Mouse (Mus musculus) gastrocnemius, adult 2 months (tissue): ENCODE results near the gene Ckap2l. TPM values are rescaled to one million over a fixed set of nuclear protein-coding genes. Genes with fewer than 3 reads are reported as not detected.

ENCODE experiments used
- DNase-seq: peaks from one replicate; pipeline ENCODE4 v3.0.0; 2022
- H3K27ac ChIP-seq: fragments of 200-600 bp; 2 replicates; pipeline ENCODE4 v1.8.1; 2022; ENCODE audit warnings: mild to moderate bottlenecking
- H3K4me3 ChIP-seq: fragments of 200-600 bp; 2 replicates; pipeline ENCODE4 v1.8.1; 2022; ENCODE audit warnings: mild to moderate bottlenecking, moderate library complexity
- CTCF ChIP-seq: fragments of 200-600 bp; IDR thresholded peaks from 2 replicates; pipeline ENCODE4 v1.8.1; 2022; ENCODE audit warnings: antibody characterized with exemption, mild to moderate bottlenecking, moderate library complexity
- intact Hi-C: fragments of 180-260 bp; cut with DNase I; formaldehyde crosslinking; loops from one replicate; pipeline ENCODE4 v1.15.1; 2025
- total RNA-seq, 2 experiments: library from RNA; stranded (reverse); gene quantifications; 2 replicates each; pipeline ENCODE4 v1.2.3; 2021

Ckap2l gene
- total RNA-seq, 2 experiments from 2014 or later, result 0.06 TPM; not detected in 1

DNA sequence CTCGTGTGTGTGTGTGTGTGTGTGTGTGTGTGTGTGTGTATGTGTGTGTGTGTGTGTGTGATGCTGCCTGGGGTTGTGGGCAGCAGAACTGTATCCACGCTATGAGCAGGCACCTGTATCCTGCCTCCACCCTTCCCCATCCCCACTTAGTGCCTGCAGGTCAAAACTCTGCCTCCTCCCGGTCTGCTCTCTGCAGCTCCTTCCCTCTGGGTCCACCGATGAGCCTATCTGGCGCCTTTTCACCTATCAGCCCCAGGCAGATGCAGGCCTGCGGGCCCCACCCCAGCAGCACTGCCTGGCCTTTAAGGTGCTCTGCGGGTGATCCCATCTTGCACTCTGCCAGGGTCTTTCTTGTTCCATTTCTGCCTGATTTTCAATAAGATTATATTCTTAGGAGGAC lies 69.3 kb downstream of the Ckap2l start:
- Histone ChIP-seq H3K4me3 (no peak overlapping the region), H3K27ac (no peak overlapping the region)
- TF ChIP-seq CTCF, result no peak
- intact Hi-C loops, result no loop called here
- DNase-seq, result no peak

DNA sequence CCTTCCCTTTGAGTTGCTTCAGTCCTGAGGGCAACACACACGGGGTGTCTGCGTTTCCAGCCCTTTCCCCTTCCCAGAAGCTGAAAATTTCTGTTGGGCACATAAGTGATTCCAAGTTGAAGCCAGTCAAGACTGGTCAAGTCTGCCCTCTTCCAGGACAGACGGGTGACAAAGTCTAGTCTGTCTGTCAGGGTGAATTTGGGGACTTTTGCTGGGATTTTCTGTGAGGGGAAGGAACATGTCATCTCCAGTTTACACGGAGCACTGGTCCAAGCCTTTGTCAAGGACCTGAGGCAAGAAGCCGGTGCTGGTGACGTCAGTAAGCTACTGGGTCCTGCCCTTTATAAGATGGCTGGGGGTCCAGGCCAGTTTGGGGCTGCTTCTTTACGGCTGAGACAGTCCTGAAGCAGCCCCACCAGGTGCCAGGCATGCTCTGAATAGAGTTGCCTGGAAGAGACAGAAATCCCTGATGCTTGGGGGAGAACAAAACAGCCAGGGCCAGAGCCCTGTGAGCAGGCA lies 69.9 kb downstream of the Ckap2l start:
- TF ChIP-seq CTCF, result no peak
- no peak for DNase-seq
- intact Hi-C loops, result no loop called here
- Histone ChIP-seq H3K4me3 (no peak overlapping the region), H3K27ac (no peak overlapping the region)

DNA sequence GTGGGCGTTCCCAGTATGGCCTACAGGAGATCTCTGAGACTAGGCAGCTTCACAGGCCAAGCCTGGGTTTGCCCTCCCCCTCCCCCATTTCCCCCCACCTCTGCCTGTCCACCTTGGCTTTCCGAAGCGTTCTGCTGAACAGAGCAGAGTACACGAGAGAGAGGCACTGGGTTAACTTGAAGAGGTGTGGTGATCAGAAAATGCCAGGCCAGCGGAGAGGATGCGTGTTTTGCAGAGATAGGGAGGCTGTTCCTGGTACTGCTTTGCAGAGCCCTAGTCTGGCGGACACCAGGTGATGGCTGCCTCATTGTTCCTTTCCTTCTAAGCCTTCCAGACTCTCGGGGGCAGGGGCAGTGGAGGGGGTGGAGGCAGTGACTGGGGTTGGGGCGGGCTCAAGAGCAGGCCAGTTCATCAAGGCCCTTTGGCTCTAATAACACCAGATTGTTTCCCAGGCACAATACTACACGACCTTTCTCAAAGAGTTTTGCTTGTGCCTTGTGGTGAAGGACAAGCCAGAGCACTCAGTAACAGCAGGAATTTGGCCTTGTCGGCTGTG lies 70.6 kb downstream of the Ckap2l start:
- intact Hi-C loops, result no loop called here
- Histone ChIP-seq H3K4me3 (no peak overlapping the region), H3K27ac (no peak overlapping the region)
- DNase-seq, result no peak
- TF ChIP-seq CTCF, result no peak

DNA sequence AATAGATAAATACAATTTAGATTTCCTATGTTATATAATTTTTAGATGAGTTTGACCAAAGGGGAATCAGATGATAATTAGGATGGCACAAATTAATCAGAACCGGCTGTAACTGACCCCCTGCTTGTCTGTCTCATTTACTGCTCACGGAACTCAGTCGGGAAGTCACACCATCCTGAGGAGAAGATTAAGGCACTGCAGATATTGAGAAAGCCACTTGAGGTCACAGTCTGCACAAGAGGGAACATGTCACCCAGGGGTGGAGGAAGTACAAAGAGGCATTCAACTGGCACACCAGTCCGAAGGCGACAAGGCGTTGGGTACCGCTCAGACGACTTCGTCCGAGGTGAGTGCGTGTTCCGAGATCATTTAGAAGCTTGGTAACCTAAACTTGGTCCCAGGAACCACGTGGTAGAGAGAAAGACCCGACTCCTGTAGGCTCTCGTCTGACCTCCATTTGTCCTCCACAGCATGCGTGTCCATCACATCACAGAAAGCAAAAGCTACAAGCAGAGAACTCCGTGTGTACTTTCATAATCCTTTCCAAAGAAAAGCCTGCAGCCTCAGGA lies 71.7 kb downstream of the Ckap2l start:
- intact Hi-C loops, result no loop called here
- no peak for DNase-seq
- H3K27ac ChIP-seq, result no peak overlapping the region
- TF ChIP-seq CTCF, result no peak
- H3K4me3 ChIP-seq, result no peak overlapping the region

DNA sequence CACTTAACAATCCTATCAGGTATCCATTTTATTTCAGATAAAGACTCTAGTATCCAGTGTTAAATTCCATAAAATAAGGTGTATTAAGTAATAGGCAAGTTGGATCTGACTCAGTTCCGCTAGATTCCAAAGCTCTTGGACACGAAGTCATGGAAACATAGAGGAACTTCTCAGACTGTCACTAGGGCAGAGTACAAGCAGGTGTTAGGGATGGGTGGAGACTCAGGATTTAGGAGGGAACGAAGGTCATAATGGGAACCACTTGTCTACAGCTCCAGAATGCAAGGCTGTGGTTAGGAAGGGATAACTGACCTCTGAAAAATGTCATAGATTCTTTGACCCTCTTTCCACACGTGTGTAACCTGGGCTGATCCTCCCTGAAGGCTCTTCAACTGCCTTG lies 72.8 kb downstream of the Ckap2l start:
- Histone ChIP-seq H3K4me3 (no peak overlapping the region), H3K27ac (no peak overlapping the region)
- no peak for DNase-seq
- intact Hi-C loops, result no loop called here
- no peak for TF ChIP-seq CTCF

DNA sequence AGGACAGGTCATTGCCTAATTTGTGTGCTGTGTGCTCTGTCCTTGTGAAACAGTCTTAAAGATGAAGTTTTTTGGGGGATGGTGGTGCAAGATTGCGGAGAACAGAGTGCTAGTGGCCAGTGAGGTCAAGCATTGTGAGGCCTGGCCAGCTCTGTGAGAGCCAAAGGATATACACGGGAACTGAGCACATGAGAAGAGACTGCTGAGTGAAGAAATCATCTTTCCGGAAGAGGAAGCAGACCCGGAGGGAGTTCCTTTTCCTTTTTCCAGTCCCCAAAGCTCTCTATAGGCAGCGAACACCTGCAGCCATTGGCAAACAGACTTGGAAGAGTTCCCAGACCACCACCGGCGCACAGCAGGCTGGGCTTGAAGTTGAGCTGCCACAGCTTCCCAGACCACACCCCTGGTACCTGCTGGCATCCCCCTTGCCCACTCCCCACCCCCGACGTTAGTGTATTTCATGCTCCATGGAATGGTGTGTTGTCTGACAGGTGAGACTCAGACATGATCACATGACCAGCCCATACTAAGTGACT lies 75.8 kb downstream of the Ckap2l start:
- no peak for DNase-seq
- TF ChIP-seq CTCF, result no peak
- H3K4me3 ChIP-seq, result no peak overlapping the region
- H3K27ac ChIP-seq, result no peak overlapping the region
- intact Hi-C loops, result no loop called here

DNA sequence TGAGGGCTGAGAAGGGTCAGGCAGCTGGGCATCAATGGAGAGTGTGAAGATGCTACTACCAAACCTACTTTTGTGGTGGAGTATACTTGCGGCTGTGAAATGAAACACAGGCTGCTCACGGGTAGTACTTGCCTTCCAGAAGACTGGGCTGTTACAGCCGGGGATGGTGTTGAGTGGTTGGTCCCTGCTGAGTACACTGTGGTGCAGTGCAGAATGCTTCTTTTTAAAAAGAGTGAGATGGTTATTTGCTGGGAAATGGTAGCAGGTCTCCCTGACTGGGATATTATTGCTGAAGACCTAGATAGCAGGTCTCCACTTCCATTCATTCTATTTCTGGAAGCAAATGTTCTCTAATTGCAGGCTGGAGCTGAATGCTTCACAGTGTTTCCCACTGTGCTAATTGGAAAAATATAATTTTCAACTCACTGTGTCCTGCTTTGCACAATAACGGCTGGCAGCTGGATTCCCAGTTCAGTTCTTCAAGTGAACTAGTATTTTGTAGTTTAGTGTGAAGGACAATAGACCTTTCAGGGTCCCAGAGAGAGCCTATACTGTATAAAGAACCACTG lies 78.4 kb downstream of the Ckap2l start:
- intact Hi-C loops, result no loop called here
- Histone ChIP-seq H3K4me3 (no peak overlapping the region), H3K27ac (peak overlapping the region; percentile 20; the same call in 1 of the 2 replicates)
- no peak for DNase-seq
- no peak for TF ChIP-seq CTCF

Other genes with a start within 250 kb of the Ckap2l start
- not detected for gene Vinac1, start 249.0 kb downstream of the Ckap2l start, total RNA-seq
- 1 to 10 TPM; 5.8 to 10.0 TPM for gene Ttl, start 231.3 kb downstream of the Ckap2l start, total RNA-seq
- gene Polr1b, start 196.2 kb downstream of the Ckap2l start, total RNA-seq, result 10 to 100 TPM; 11.6 to 13.2 TPM
- gene Chchd5, start 167.5 kb downstream of the Ckap2l start, total RNA-seq, result 1 to 10 TPM; 9.2 to 9.4 TPM
- gene Slc20a1, start 98.4 kb downstream of the Ckap2l start, total RNA-seq, result 10 to 100 TPM; 10.5 to 23.9 TPM
- not detected for gene Il1a, start 12.8 kb upstream of the Ckap2l start, total RNA-seq
- not detected for gene Il1b, start 73.9 kb upstream of the Ckap2l start, total RNA-seq
- not detected for gene F830045P16Rik, start 239.4 kb upstream of the Ckap2l start, total RNA-seq